Mouse (Mus musculus): ENCODE data around the gene Slc29a1.

DNA sequence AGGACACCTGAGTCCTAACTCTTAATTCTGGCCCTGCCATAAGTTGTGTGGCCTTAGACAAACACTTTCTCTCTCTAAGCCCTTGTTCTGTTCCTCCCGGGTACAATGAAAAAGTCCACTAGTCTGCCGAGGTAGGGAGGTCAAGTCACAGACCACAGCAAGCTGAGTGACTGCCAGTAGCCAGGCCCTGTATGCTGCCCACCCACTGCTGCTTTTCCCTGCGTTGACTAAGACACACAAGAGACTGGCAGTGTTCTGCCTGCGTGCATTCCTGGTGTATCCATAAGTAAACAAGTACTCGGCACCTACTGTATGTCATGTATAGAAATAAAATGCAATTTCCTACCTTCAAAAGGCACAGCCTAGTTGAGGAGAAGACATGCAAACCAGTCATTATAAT, 49.2 kb downstream of the Slc29a1 start:
- TF ChIP-seq CTCF (IDR thresholded peaks at IDR 0.05; ENCODE audit: control insufficient read depth, insufficient read depth, low read length) (no peak), POLR2A (IDR thresholded peaks at IDR 0.05; ENCODE audit: borderline replicate concordance, control insufficient read depth, low read depth, low read length) (no peak)

Data from bone marrow, adult 2 months (tissue).